Mouse (Mus musculus): ENCODE data around the gene Lars2.
"Not testable (repeated sequence)": the region's sequence is repeated elsewhere in the genome, so short reads cannot be mapped to it uniquely, and the experiment has no call there.

The Lars2 gene

DNA sequence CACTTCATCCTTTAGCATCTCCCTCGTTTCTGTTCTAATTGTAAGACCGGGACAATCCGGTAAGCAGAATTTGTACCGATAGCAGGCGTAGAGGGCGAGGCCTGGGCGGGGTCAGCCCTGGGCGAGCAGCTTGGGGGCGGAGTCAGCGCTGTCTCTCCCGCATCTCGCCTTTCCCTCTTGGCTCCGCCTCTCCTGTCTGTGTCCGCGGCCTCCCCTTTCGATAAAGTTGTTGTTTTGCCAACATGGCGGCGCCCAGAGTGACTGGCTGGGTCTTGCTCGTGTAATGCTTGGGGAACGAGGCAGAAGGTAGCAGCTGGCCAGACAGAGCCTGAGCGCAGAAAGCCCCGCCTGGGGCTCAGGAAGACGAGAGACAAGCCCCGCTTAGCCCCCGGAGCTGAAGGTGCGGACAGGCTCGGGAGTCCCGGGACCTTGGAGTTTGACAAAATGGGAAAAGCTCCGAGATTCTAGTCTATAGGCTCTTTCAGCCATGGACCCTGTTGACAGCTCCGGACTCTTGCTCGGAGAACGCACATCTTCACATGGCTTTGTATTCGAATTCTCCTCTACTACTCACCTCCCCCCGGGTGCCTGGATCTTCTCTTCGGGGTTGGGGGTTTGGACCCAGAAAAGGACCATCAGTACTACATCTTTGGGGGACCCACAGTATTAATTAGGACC lies at the start of gene Lars2:
TSS of gene Lars2 (plus strand) at position 220 of the 678 bp plus-strand sequence.
- DNase-seq (ENCODE audit: low spot score): peak; percentile 90

DNA sequence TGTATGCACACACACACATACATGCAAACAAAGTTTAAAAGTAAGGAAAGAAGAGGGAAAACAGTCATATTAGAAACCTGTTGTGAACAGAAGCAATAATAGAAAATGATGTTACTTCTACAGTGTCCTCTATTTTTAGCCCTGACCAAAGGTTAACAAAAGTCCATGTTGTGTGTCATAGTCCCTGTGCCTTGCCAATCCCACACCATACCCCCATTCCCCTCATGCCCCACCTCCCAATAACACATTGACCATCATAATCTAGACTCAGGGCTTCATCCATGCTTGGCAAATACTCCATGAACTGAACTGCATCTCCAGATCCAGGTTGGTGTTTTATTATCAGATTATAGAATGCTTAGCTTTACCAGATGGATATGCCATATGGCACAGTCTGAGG lies 40.6 kb upstream of the Lars2 start:
- DNase-seq (ENCODE audit: low spot score): no peak

DNA sequence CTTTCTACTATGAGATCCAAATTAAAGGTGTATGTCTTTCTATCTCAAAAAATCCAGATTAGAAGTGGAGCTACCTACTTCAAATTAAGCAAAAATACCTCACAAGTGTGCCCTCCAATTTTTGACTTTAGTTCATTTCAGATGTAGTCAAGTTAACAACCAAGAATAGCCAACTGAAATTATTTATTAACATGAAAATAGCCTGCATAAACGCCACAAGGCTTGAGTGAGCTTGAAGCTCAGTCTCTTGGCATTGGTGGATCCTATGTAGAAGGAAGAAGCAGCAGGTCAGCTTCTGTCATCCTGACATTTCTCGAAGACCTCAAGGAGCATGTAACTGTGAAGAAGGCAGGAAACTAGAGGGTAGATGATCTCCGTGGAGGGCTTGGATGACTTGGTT lies 38.4 kb upstream of the Lars2 start:
- DNase-seq (ENCODE audit: low spot score): no peak

DNA sequence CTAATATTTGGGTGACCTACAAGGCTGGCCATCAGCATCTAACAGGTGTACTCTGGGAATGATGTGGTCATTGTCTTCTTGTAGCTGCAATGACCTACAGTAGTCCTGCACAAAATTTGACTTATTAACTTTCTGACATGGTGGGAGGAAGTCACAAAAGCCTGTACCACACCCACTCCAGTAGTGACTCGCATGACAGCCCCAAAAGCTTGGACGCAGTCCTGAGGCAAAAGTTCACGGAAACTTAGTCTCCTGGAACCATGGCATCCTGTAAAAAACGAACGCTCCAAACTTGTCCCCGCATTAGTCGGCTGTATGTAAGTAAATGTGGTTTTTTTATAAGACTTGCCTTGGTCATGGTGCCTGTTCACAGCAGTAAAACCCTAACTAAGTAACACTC lies 36.9 kb upstream of the Lars2 start:
- DNase-seq (ENCODE audit: low spot score): no peak

DNA sequence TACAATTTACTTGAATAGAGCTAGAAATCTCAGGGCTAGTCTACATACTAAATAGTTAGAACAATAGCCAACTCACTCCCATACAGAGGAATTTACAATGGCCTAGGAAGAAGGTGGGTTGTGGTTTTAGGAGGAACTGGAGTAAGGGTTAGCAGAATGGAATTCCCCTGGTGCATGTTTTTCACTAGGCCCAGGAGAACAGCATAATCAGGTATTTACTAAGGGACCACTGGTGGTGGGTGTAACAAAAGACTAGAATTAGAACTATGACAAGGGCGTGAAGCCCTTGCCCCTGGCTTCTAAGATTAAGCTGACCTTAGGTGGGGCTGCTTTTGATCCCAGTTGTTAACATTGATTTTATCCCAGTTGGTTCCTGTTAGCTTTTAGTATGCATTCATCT lies 36.5 kb upstream of the Lars2 start:
- DNase-seq (ENCODE audit: low spot score): not testable (repeated sequence)

DNA sequence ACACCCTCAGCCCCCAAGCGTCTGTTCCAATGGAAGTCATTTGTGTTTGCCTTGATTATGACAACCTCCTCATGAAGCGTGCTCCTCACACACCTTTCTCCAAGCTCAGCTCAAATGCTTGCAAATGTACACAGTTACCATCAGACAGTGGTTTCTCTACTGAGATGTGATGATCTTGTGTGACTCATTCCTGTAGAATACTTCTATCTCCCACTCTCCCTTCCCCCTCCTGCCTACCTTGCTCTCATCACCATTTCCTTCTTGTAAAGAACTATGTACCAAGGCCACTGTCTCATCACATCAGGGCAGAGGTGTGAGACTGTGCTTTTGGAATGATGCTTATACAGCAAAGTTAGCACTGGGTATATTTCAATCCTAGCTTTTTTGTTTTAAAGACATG lies 33.2 kb upstream of the Lars2 start:
- DNase-seq (ENCODE audit: low spot score): no peak

DNA sequence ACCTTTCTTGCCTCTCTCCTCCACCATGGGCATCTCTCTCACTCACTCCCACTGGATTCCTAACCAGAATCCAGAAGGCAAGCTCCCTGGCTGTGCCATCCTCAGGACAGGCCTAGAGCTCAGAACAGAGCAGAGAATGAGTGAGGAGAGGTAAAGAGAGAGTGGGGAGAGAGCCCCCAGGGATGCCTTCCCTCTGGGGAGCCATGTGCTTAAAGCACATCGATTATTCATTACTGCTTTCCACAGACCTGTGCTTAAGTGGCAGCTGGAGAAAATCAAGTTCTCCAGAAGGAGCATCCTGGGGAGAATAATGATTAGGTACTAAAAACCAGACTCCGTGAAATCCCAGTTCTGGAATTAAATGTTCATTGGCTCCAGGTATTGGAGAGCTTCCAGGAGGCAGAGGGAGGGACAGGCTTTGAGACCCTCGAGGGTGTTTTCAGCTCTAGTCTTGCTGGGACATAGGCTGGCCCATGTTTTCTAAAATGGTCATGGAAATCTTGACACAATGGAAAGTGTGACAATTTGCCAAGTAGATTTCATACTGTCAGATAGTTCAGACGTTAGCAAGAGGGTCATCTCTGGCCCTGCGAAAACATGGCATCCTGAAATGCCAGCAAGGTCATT lies 31.6 kb upstream of the Lars2 start:
- DNase-seq (ENCODE audit: low spot score): no peak

DNA sequence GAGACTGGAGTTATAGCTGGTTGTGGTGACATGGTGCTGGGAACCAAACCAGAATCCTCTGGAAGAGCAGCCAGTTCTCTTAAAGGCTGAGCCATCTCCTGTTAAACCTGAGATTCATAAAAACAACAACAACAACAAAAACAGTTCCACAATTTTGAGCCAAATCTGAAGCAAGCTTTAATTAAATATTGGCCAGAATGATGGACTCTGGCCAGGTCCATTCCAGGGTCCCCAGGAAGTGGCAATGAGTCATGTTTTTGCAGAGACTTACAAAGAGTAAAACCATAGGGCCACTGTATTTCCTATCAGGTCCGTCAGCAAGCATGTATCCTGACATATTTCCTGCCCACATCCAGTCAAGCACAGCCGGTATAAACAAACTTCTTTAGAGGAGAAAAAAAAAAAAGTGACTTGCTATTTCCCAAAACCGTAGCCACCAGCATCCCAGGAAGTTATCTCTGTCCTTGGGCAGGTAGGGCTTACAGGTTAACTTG lies 27.0 kb upstream of the Lars2 start:
- DNase-seq (ENCODE audit: low spot score): no peak

DNA sequence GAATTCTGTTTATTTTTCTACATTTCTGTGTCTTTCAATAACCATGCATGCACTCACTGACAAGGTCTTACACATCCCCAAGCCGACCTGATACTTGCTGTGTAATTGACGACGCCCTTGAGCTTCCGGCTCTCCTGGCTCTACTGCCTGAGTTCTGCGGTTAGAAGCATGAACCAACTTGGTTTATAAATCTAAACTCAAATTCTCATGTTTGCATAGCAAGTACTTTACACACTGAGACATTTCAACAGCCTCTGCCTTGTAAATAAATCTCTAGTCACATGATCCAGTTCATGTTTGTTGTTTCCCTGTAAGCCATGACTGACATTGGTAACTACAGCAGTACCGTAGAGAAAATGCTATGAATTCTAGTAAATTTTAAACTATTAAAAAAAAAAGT lies 25.5 kb upstream of the Lars2 start:
- DNase-seq (ENCODE audit: low spot score): peak; percentile 16

DNA sequence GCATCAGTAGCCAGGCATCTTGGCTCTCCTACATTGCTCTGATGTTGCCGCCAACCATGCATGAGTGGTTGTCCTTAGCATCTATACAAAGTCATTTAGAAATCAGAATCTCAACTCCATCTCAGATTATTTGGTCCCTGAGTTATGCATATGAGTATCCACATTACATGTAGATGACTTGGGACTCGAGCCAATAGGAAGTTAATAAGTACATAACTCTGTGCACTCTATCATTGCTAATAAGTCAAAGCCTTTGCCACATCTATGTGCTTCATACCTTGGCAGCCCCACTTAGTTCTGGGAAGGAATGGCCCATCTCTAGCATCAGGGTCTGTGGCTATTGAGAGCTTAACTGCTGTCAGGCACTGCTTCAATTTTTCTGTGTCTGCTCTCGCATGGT lies 23.7 kb upstream of the Lars2 start:
- DNase-seq (ENCODE audit: low spot score): no peak

DNA sequence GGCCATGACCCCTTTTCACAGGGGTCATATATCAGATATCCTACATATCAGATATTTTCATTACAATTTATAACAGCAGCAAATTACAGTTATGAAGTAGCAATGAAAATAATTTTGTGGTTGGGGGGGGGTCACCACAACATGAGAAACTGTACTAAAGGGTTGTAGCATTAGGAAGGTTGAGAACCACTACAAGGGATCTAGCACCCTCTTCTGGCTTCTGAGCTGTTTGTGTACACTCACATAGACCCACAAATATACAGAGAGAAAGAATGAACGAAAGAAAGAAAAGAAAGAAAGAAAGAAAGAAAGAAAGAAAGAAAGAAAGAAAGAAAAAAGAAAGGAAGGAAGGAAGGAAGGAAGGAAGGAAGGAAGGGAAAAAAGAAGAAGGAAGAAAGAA lies 17.4 kb upstream of the Lars2 start:
- not testable (repeated sequence) for DNase-seq (ENCODE audit: low spot score)

DNA sequence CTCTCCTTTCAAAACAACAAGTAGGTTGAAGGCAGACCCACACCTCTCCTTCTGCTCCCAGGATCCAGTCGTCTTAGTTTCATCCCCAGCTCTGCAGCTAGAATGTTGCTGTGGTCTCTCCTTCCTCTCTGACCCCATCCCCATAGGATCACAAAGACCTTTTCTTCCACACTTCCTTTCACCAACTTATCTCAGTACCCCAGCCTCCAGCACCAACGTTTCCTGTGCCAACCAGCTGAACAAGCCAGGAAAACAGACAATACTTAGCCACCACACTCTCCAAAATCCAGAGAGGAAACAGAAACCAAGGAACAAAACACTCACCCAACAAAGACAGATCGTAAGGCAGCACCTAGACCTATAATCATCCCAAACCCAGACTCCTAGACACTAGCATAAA lies 6.7 kb upstream of the Lars2 start:
- no peak for DNase-seq (ENCODE audit: low spot score)

DNA sequence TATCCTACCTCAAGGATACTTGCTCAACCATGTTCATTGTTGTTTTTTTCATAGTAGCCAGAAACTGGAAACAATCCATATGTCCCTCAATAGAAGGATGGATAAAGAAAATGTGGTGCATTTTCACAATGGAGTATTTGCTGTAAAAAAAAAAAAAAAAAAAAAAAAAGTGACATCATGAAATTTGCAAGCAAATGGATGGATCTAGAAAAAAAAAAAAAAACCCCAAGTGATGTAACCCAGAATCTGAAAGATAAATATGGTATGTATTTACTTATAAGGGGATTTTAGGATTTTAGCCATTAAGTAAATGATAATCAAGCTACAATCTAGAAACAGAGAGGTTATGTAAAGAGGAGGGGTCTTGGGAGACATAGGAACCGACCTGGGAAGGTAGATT lies 1.4 kb upstream of the Lars2 start:
- DNase-seq (ENCODE audit: low spot score): no peak

DNA sequence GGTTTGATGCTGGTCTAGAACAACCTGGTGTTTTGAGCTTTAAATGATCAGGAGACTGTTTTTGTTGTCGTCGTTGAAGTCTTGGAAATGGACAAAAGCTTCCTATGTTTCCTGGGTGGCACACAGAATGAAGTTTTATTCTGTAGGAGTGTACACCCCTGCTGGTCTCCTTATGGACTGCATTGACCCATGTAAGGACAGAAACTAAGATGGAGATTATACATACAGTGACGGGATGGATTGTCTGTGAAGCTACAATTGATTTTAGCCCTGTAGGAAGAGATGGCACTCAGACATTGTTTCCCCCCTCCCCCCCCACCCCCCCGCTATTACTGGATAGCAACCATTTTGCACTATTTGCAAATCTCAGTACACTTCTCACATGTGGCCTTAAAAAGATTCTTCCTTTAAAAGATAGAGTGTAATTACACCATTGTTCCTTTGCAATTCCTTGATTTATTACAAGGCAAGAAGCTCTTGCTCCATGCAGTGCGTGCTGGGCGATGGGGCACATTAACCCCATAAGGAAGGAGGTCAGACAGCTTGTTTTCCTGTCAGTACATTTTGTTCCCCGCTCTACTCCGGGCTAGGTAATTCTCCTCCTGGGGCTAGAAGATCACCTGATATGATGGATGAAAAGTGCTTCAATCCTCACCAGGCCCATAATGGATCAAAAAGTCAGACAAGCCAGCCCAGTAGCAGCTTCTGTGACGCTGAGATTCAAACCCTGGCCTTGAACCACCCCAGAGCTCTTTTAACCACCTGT lies 602 bp upstream of the Lars2 start:
- DNase-seq (ENCODE audit: low spot score): no peak

DNA sequence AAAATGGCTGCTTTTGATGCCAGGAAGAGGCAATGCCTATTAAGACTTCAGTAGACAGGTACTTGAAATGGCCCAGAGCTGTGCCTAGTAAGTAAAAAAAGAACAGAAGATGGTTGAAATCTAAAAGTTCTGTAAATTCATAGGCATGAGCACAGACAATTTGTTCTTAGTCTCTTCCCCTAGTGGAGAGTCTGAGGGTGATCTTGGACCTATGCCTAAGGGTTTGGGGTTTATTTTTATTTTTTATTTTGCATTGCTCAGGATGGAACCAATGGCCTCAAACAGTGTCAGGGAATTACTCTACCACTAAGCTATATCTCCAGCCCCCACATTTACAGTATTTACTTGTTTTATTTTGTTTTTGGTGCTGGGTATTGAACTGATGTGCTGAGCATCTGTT lies 909 bp downstream of the Lars2 start:
- no peak for DNase-seq (ENCODE audit: low spot score)

DNA sequence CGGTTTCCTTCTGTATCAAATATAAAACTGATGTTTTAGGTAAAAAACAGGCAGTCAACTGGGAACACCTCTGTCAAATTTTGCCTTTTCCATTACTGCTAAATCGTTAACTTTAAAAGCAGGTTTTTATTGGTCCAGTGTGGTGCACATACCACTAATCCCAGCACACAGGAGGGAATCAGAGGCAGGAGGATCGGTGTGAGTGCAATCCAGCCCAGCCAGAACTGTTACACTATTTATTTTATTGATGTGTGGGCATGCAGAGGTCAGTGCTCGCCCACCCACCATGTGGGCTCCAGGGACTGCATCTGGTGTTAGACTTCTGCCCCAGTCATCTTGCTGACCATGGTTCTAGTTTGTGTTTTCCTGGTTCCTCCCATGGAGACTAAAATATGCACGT lies 15.7 kb downstream of the Lars2 start:
- DNase-seq (ENCODE audit: low spot score): no peak

DNA sequence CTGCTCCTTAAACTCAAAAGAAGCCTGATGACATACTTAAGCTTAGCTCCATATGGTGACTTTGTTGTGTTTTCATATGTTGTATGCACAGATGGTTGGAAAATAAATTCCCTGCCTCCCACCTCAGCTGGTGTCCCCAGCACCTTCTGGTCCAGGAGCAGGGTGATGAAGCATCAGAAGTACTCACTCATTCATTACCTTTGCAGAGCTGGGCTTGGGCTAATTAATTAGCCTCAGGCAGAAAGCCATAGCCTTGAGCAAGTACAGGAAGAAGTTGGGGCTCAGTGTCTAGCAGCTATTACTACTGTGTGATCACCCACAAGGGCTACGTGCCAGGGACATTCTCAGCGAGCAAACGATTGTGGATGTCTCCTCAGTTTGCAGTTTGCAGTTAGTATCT lies 18.0 kb downstream of the Lars2 start:
- DNase-seq (ENCODE audit: low spot score): no peak

DNA sequence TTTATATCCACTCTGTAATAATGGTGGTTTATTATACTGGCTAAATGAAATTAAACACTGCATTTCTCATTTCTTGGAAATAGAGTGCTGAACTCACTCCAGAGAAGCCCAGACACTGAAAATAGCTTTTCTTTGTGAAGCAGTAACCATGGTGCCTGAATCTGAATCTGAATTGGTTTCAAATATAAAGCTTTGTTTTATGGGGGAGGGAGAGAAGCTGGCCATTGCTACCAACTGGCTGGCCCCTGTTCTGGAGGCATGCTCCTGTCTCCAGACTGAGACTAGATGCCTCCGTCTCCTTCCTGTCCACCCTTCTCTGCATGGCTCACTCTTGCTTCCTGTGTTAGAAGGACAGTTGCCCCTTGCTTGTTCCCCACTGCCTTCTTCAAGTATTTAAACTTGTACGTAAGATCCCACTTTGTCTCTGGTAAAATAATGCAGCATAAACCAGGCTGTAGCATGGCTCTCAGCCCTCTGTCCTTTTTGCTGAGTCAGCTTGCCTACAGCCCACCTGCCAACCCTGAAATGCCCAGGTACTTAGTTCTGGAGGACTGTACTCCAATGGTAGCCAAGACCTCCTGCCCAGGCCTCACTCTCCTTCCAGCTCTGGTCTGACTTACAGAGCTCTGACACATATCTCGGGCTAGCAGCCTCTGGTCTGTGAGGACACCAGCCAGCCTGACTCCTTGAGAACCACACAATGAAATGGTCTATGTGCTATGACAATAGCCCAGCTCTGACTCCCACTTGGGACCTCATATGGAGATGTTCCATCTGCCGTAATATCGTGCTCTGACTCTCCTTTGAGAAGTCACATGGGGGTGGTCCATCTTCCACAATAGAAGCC lies 18.8 kb downstream of the Lars2 start:
- DNase-seq (ENCODE audit: low spot score): no peak

DNA sequence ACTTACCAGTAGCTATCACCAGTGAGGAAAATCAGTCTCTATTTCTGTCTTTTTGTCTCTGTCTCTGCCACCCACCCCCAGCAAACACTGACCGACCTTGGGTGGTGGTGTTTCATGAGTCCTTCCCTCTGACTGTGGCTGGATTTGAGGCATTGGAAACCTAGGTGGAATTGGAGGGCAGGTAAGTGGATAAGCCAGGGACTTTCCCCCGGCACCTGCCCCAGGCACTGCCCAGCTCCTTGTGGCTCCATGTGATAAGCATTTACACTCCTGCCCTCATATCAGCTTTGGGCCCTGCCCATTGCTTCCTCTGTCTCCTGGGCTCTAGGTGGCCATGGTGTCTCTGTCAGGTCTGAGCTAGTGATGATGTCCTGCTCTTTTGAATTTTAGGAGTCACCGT lies 19.6 kb downstream of the Lars2 start:
- DNase-seq (ENCODE audit: low spot score): no peak

DNA sequence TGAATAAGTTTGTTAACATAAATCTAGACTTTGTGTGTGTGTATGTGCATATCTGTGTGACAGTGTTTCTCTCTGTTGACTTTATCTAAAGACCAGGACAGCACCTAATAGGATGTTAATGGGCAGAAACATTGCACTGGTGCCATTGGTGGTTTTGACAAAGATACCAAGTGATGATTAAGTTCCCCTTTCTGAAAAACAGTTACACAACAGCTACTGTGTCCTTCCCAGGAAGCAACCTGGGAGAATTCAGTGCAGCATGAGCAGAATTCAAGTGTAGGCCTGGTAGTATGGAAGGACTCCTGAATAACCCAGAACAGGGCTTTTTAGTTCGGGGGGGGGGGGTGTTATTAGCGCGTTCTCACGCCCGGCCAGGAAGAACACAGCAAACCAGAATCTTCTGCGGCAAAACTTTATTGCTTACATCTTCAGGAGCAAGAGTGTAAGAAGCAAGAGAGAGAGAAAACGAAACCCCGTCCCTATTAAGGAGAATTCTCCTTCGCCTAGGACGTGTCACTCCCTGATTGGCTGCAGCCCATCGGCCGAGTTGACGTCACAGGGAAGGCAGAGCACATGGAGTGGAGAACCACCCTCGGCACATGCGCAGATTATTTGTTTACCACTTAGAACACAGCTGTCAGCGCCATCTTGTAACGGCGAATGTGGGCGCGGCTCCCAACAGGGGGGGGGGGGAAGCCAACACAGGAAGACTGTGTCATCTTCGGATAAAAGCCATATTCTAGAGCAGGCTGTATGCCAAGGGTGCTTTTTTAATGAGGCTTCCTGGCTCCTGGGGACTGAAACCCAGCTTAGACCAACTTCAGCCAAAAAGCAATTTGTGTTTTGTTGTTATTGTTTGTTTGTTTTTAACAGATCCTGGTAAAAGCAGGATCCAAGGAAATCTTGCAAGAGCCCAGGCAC lies 21.6 kb downstream of the Lars2 start:
- DNase-seq (ENCODE audit: low spot score): not testable (repeated sequence)

Data from urinary bladder, postnatal 25 days (tissue).